Mouse (Mus musculus): ENCODE measurements at regions not wholly inside any gene's neighbourhood (a gene's known extent, or its start where the extent isn't known, plus 50 kb on each side); places are given as distances from the start of the nearest gene placed in this dataset.
A peak's percentile ranks its signal among the peaks of the same experiment; 100 is the strongest.

- DNase-seq (ENCODE audit: low read depth, low spot score): no peak
Measured at GRCm38 (mm10) chr7:135767493-135767892, 51.3 kb upstream of the Mki67 start.

DNA sequence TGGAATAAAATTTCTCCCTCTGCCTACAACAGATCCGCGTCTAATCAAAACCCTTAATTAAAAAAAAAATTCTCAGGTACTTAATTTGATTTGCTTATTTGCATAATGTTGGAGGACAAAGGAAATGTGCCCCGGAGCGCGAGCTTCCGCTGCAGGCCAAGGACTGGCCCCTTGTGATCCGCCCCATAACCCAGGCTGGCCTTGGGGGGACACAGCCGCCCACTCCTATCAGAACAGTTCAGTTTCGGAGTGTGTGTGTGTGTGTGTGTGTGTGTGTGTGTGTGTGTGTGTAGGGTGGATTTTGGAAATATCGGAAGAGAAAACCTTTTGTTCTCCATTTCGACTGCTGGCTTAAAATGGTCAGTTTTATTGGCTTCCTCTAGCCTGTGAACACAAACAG lies 51.9 kb upstream of the Mki67 start:
- DNase-seq (ENCODE audit: low read depth, low spot score): no peak

DNA sequence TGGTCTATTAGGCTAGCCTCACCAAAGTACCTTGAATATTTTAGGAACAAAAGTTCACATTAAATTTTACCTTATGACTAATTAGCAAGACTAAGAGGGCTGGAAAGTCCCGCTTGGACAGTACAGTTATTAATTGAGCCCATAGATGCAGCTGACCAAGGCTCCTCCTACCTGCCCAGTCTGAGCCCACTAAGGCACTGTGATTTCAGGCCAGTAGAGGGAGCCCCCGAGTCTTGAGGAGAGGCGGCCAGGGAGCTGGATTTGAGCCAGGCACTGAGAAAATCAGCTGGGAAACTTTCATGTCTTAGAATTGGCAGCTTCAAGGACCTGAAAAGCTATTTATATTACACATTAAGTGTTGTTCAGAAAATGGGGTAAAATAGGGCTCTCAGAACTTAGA lies 52.4 kb upstream of the Mki67 start:
- DNase-seq (ENCODE audit: low read depth, low spot score): peak; percentile 76

- peak; percentile 19 for DNase-seq (ENCODE audit: low read depth, low spot score)
Measured at GRCm38 (mm10) chr7:135769082-135769673, 53.0 kb upstream of the Mki67 start.

DNA sequence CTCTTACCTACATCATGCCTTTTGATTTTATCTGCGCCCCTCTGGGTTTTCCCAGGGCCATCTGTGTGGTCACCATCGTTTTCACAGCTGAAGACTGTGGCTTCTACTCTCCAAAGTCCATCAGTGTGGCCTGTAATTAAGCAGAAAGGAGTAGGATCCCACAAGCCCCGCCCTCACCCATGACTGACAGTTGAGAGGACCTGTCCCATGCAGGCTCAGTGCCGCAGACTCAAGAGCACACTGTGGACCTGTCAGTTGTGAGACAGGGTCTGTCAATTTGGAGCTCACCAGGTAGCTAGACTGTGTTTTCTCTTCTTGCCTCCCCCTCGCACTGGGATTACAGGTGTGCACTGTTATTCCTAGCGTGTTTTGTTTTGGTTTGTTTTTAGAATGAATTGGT lies 53.9 kb upstream of the Mki67 start:
- DNase-seq (ENCODE audit: low read depth, low spot score): peak; percentile 52

GRCm38 (mm10) chr7:135775832-135776433 lies 59.8 kb upstream of the Mki67 start:
- DNase-seq (ENCODE audit: low read depth, low spot score): no peak

GRCm38 (mm10) chr7:135790167-135790566 lies 74.0 kb upstream of the Mki67 start:
- no peak for DNase-seq (ENCODE audit: low read depth, low spot score)

DNA sequence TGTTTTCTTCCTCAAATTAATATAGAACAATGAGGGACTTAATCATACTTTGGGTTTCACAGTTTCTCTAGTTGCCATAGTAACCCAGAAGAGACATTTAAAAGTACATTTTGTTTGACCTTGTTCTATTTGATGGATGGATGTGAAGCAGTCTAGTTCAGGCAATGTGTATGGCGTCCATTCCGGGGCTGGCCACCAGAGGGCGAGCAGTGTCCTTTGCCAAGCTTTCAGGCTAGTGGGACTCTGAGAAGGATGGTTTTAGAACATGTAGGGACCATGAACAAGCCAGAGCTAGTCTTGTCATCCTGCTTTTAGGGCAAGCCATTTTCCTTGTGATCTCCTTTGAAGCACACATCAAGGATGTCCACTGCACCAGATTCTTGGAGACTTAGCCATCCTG lies 74.8 kb upstream of the Mki67 start:
- DNase-seq (ENCODE audit: low read depth, low spot score): peak; percentile 57

GRCm38 (mm10) chr7:135791953-135792690 lies 76.0 kb upstream of the Mki67 start:
- peak; percentile 38 for DNase-seq (ENCODE audit: low read depth, low spot score)

- DNase-seq (ENCODE audit: low read depth, low spot score): peak; percentile 68
Measured at GRCm38 (mm10) chr7:135792918-135793317, 76.8 kb upstream of the Mki67 start.

DNA sequence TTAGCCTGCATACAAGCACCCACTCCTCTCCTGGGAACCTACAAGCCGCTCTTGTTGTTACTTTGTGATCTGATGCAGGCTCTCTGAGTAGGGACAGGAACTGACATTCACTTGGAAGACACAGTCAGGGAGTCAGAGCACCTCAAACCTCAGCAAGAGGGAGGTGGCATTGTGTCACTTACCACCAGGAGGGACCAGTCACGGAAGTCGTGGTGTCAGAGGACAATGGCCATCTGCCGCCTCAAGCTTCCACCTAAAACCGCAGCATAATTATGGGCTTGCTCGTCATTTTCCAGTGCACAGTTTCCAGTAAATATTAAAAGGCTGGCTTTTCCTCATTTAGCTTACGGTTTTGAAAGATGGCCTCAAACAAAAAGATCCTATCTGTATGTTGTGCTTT lies 78.1 kb upstream of the Mki67 start:
- DNase-seq (ENCODE audit: low read depth, low spot score): no peak

DNA sequence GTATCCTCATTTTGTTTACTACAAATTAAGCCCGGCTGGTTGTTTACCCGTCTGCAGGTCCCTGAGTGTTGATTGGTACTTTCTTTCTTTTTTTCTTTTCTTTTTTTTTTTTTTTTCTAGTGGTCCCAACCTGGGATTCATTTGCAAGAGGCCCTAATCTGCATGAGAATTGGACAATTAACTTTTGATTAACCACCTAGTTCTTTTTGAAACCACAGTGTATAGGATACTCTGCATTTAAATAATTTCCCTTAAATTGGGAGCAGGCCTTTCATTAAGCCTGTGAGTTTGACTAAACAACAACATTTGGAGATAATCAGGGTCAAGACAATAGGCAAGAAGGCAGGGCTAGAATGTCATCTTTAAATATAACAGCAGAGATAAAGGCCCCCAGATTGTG lies 78.5 kb upstream of the Mki67 start:
- no peak for DNase-seq (ENCODE audit: low read depth, low spot score)

DNA sequence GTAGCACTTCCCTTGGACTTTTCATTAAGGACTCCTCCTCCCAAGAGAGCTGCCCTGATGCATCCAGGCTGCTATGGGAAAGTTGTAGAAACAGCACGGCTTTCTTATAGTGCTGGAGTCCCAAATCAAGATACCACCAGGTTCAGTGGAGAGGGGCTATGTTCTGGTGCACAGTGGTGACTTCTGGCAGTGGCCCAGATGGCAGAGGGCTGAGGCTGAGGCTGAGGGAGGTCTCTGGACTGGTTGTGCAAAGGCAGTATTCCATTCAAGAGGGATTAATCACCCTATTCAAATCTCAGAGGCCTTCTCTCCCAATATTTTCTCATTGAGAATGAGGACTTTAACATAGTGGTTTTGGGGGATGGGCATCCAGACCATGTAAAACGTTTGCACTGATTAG lies 82.3 kb upstream of the Mki67 start:
- no peak for DNase-seq (ENCODE audit: low read depth, low spot score)

GRCm38 (mm10) chr7:135802598-135803121 lies 86.5 kb upstream of the Mki67 start:
- DNase-seq (ENCODE audit: low read depth, low spot score): no peak

DNA sequence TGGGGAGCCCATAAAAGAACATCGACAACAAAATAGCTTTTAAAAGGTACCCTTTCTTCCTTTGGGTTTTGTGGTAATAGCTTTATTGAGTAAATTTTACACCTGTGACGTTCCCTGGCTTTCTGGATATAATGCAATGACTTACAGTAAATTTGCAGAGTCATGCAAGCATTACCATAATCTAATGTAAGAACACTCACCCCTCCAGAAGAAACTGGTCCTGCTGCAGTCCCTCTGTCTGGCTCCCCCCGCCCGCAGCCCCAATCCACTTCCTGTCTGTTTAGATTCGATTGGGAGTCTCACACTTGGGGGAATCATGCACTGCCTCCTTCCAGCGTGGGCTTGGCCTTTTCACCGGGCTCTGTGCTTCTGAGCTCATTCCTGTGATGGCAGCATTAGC lies 88.6 kb upstream of the Mki67 start:
- no peak for DNase-seq (ENCODE audit: low read depth, low spot score)

GRCm38 (mm10) chr7:135806139-135806538 lies 90.0 kb upstream of the Mki67 start:
- DNase-seq (ENCODE audit: low read depth, low spot score): no peak

- no peak for DNase-seq (ENCODE audit: low read depth, low spot score)
Measured at GRCm38 (mm10) chr7:135806673-135807072, 90.5 kb upstream of the Mki67 start.

DNA sequence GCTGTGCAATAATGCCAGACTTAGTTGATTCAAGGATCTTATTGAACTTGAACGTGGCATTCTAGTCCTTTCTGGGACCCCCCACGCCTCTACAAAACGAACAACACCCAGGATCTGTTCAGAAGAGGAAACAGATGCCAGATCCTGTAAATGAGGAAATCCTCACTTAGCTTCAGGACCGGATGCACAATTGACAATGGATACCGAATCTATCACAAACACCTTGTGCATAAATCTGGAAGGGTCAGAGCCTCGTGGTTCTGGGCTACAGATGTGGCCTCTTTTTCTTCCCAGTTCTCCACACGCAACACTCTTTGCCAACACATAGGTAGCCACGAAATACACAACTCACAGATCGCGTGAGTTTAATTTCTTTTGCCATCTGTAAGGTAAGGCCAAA lies 93.0 kb upstream of the Mki67 start:
- DNase-seq (ENCODE audit: low read depth, low spot score): no peak

DNA sequence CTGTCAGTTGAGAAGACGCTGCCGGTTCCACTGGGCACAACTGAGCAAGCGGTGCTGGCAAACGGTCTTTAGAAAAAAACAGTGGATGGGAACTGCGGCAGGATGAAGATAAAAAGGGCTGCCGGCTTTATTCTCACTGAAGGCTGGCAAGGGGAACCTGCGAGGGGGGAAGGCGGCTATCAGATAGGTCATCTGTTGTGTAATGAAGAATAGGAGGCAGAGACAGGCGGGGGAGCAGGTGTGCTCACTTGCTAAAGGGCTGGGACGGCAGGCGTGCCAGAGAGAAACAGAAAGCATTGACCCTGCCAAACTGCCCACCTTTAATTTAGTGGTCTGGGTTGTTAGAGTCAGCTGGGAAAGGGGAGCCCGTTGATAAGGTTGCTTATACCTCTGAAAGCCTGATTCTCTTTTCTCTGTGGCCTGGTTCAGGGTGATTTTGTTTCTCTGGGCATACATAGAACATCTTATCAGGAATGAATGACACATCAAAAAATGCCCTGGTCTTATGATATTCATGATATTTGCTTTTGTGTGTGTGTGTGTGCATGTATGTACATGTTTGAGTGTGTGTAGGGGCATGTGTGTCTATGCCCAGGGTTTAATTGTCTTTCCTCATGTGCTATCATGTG lies 93.7 kb upstream of the Mki67 start:
- DNase-seq (ENCODE audit: low read depth, low spot score): no peak

- no peak for DNase-seq (ENCODE audit: low read depth, low spot score)
Measured at GRCm38 (mm10) chr7:135810971-135811370, 94.8 kb upstream of the Mki67 start.

DNA sequence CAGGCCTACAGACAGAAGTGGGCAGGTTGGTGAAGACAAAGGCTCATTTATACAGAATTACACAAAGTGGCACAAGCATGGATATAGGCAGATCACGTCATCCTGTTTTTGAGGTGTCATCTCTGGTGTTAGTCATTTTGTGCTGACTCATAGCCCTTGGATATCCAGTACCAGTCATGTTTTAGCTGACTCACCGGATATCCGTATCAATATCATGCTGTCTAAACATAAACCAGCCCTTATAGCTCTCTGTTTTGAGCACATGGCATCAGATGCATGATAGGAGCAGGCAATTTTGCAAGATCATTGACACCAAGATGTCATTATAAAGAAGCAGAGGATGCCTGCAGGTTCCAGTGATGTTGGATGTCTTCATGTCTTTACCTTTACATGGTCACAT lies 97.5 kb upstream of the Mki67 start:
- no peak for DNase-seq (ENCODE audit: low read depth, low spot score)

- DNase-seq (ENCODE audit: low read depth, low spot score): no peak
Measured at GRCm38 (mm10) chr7:135816191-135816590, 100.0 kb upstream of the Mki67 start.
